Mouse (Mus musculus): ENCODE results near the gene Ppm1d.

Ppm1d gene

GRCm38 (mm10) chr11:85329167-85329894 is 18.3 kb downstream of the Ppm1d start:
- DNase-seq, result peak; percentile 29 to 45

DNA sequence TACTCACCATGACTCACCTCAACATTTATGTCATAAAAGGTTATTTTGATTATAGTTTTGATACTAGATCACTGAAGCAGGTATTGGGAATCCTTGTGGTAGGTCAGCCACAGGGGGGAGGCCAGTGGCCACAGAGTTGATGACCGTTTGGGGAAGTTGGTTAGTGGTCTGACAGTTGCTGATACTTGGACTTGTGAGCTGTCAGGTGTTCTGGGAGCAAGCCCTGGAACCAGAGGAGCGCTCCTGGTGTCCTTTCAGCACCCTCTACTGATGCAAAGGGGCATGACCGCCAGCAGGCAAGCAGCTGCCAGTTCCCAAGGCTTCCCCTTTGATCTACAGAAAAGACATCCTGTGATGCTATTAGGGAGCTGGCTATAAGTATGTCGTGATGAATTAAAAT is 23.7 kb downstream of the Ppm1d start:
- DNase-seq, result peak; percentile 71 to 72

GRCm38 (mm10) chr11:85339173-85339831 is 28.3 kb downstream of the Ppm1d start:
- DNase-seq, result no peak

GRCm38 (mm10) chr11:85340070-85340616 is 29.1 kb downstream of the Ppm1d start:
- no peak for DNase-seq

DNA sequence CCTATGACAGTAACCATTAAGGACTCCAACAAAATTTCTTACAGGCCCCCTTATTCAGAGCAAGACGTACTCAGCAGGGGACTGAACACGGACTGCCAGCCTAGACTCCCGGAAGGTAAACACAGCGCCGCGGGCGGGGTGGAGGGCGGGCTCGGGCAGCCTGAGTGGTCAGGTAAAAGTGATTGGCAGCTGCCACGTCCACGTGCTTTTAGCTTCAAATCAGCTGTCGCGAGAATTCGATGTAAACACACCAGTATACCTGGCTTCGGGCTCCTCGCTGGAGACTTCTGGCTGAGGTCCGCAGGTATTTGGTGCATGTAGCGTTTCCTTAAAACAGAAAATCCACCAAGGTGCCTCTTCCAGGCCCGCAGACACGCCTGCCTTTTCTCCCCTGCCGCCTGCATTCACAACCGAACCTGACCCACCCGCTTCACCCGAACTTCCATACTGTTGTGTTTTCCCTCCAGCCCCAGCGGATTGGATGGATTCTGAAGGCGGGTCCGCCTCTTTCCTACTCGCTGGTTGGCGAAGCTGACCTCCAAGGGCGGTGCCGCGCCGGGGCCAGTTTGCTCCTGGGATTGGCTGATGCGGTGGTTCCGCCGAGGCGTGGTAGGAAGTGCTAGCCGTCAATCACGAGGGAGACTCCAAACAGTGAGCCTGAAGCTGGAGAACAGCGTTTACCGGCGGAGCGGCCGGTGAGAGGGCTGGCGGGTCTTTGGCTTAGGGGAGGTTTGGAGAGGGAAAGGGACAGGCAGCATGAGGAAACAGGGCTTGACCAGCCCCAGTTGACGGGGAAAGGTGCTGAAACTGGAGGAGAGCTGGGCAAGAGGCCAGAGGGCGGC is 41.7 kb downstream of the Ppm1d start, which contains the start of gene Bcas3:
Gene Bcas3 (plus strand): TSS at position 629 of the 842 bp plus-strand sequence.
- peak; percentile 99 to 100 for DNase-seq

DNA sequence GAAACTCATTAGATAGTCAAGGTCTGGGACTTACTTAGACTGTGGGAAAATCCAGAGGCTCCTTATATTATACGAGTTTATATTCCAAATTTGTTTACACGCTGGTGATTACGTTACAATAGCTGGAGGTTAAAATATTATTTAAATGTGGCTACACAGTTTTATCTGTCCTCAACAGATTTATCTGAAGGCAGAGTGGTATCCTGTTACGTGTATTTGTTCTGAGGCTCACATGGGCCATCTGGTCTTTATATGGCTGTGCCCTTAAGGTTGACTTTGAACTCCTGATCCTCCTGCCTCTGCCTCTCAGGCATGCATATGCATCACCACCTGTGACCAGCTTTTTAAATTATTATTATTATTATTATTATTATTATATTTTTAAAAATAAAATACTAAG is 42.8 kb downstream of the Ppm1d start:
- no peak for DNase-seq

- no peak for DNase-seq
Measured at GRCm38 (mm10) chr11:85359641-85360040, 48.6 kb downstream of the Ppm1d start.

DNA sequence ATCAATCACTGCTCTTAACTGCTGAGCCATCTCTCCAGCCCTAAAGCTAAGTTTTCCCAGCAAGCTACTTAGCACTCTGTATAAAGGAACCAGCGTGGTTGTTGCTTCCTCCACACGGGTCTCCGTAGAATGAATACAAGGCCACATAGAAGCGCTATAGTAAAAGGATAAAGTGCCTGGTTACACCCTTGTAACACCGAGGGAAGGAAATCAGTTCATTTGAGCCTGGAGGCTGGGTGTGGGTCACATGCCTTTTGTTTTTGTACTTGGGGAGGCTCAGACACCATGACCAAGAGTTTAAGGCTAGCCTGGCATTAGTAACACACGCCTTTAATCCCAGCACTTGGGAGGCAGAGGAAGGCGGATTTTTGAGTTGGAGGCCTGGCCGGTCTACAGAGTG is 50.6 kb downstream of the Ppm1d start:
- DNase-seq, result no peak

GRCm38 (mm10) chr11:85366168-85366567 is 55.1 kb downstream of the Ppm1d start:
- no peak for DNase-seq

DNA sequence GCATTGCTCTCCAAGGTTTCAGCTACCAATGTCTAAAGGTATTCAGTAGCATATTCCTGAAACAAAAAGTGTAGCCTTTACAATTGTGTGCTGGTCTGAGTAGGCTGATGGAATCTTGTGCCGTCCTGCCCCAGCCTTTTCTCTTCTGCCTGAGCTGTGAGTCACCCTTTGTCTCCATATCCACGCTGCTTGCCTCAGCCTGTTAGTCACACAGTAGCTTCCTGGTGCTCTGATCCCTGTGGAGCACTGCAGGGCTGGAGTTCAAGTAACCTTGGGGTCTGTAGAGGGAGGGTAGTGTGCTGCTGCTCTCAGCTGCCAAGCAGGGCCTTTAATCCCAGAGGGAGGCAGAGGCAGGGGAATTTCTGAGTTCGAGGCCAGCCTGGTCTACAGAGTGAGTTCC is 56.8 kb downstream of the Ppm1d start:
- DNase-seq, result no peak

DNA sequence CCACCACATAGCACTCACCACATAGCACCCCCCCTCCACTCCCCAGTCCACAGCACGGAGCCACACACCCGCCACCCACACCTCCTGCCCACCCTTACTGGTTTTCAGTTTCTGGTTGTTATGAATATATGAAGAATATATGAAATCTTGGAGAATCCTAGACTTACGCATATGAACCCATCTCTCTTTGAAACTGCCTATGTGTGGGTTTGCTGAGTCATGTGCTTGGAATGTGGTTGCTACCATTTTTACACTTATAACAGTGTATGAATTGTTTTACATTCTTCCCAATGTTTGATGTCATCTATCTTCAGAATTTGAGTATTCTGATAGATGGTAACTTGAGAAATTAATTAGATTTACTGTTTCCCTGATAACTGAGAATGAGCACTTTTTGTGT is 68.0 kb downstream of the Ppm1d start:
- no peak for DNase-seq

GRCm38 (mm10) chr11:85380046-85380445 is 69.0 kb downstream of the Ppm1d start:
- no peak for DNase-seq

- DNase-seq, result peak; percentile 77 to 80
Measured at GRCm38 (mm10) chr11:85382055-85382454, 71.0 kb downstream of the Ppm1d start.

- no peak for DNase-seq
Measured at GRCm38 (mm10) chr11:85383975-85384821, 73.2 kb downstream of the Ppm1d start.

DNA sequence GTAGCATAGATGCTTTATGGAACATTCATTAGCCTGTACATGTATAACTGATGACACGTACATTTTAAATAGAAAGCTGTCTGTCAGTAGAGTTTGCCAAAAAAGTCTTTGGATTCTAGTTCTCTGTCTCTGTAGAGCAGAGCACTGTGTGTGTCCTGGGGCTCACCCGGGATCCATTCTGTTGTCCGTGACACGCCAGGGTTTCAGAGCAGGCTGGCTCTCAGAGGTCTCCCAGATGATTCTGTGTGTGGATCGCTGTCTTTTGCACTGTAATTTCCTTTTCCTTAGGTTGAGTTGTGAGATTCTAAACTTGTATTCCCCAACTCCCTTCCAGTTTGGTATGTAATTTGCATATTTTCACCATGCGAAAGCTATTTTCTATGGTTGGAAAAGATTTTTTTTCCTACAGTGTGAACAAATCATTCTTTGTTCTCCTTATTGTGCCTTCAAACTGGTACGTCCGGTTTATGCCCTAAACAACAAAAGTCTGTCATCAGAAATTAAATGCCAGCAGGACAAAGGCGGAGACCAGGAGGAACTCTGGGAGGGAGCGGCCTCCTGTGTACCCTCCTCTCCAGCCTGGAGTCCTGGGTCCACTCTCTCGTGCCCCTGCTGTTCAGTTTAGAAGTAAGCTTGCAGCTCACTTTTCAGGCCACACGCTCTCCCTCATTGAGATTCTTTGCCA is 81.3 kb downstream of the Ppm1d start:
- peak; percentile 16 to 42 for DNase-seq

DNA sequence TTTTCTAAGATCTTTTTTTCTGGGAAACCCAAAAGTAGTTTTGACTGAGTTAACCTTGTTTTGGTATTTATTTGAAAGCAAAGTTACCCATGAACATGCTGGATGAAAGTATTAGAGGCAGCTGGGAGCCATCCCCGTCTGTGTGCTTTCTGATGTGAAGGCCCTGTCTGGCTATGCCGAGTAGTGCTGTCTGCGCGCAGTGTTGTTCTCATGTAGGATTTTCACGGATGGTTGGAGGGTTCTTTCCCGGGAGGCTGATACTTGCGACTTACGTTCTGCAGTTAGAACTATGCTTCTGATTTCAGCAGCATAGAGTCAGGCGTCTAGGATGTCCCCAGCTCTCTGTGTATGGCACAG is 81.8 kb downstream of the Ppm1d start:
- DNase-seq, result peak in 1 of 2 experiments; percentile 3

DNA sequence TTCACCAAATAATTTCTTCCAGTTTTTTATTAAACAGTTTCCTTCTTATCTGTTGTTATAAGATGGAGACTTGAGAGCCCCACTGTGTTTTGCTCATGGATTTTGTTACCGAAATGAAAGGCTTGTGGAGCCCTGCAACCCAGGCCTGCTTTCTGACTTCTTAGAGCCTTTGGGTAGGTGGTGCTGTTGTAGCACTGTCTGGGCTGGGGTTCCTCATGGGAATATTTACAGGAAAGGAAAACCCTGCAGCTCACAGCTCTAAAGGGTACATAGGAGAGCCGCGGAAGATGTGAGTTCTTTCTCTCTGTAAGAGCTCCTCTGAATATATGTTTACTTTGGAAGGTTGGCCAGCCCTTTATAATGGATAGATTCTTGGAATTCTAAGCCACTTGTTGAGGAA is 82.9 kb downstream of the Ppm1d start:
- DNase-seq, result peak in 1 of 2 experiments; percentile 14

DNA sequence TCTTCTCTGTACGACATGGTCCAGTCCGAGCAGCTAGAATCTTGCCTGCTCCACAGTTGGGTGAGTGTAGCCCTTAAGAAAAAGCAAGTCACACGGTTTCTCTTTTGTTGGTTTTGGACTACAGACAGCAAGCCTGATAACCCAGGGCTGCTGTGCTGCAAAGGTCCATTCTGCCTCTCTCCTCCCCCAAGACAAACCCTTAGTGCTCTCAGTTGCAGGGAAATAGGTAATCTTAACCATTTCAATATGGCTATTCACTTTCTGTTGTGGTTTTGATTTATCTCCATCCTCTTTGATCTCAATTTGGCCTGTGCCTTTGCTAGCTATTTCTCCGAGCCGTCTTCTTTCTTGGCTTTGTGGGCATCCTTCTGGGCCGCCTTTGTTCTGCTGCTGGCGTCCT is 84.3 kb downstream of the Ppm1d start:
- no peak for DNase-seq
